Mouse (Mus musculus) cerebellum, adult 2 months (tissue): Measurements from ENCODE around the gene Orc1. TPM values are rescaled to one million over a fixed set of nuclear protein-coding genes. Genes with fewer than 3 reads are reported as not detected.

Source experiments
- DNase-seq, 2 experiments: peaks; one replicate each; pipeline ENCODE4 v3.0.0; 2021
- H3K27ac ChIP-seq: fragments of 200-500 bp; 2 replicates; pipeline ENCODE4 v1.5.1; 2012; ENCODE audit warnings: low read length, control low read depth, inconsistent platforms; ENCODE audit not compliant: insufficient read depth
- H3K27me3 ChIP-seq: fragments of 200-500 bp; 2 replicates; pipeline ENCODE4 v1.6.1; 2012; ENCODE audit warnings: inconsistent platforms, mild to moderate bottlenecking, low read length, moderate library complexity; ENCODE audit not compliant: control insufficient read depth, insufficient read depth
- H3K4me1 ChIP-seq: fragments of 200-500 bp; 2 replicates; pipeline ENCODE4 v1.6.1; 2011; ENCODE audit warnings: low read length; ENCODE audit not compliant: control insufficient read depth, insufficient read depth
- H3K4me3 ChIP-seq: fragments of 200-500 bp; replicated peaks from 2 replicates; pipeline ENCODE3; 2011; ENCODE audit warnings: mild to moderate bottlenecking, low read depth, low read length, control low read depth; ENCODE audit not compliant: insufficient read depth
- CTCF ChIP-seq: fragments of 200-500 bp; IDR thresholded peaks from 2 replicates; pipeline ENCODE4 v1.5.1; 2011; ENCODE audit warnings: low read depth, mild to moderate bottlenecking, control low read depth, low read length, moderate library complexity, borderline replicate concordance; ENCODE audit not compliant: insufficient read depth
- POLR2A ChIP-seq: fragments of 200-500 bp; IDR thresholded peaks from 2 replicates; pipeline ENCODE4 v1.6.1; 2011; ENCODE audit warnings: low read length, control low read depth, borderline replicate concordance; ENCODE audit not compliant: insufficient read depth
- WGBS: fragments of 180-500 bp; shearing (Covaris S2); methylation state at CpG from one replicate; pipeline ENCODE4 v1.1.7; 2018; 5-methylcytosine and 5-hydroxymethylcytosine counted together
- polyA plus RNA-seq: library from polyadenylated mRNA; depleted of rRNA; stranded (reverse); fragments of >200 nt; gene quantifications from 2 replicates; pipeline ENCODE4 v1.2.3, GENCODE M21; 2012; rRNA removed

Orc1 gene
- polyA plus RNA-seq, 1 experiment: 0.18 TPM

- no peak overlapping the region for H3K4me3 ChIP-seq
- no peak for DNase-seq
- H3K27me3 ChIP-seq: no peaks in the 10 kb centered on the region
- 70% methylated on average over 2 of the region's 2 CpGs for WGBS
- H3K27ac ChIP-seq: no peak overlapping the region
- H3K4me1 ChIP-seq: no peaks in the 10 kb centered on the region
- TF ChIP-seq POLR2A (no peak), CTCF (peak; percentile 21; the same call in 1 of the 2 replicates)
Observed at GRCm38 (mm10) chr4:108664407-108664806, 85.2 kb downstream of the Orc1 start.

Other genes starting within 250 kb of the Orc1 start
- 0.36 and 0.73 TPM in 2 replicates for gene Shisal2a, start 196.1 kb upstream of the Orc1 start, polyA plus RNA-seq
- gene Gpx7, start 172.5 kb upstream of the Orc1 start, polyA plus RNA-seq: 7.0 and 8.3 TPM in 2 replicates
- 76.7 and 87.0 TPM in 2 replicates for gene Tut4, start 120.0 kb upstream of the Orc1 start, polyA plus RNA-seq
- gene Prpf38a, start 87 bp upstream of the Orc1 start, polyA plus RNA-seq: 31.8 and 34.6 TPM in 2 replicates
- gene Cc2d1b, start 40.5 kb downstream of the Orc1 start, polyA plus RNA-seq: 48.1 and 50.0 TPM in 2 replicates
- 0.84 and 0.97 TPM in 2 replicates for gene 3110021N24Rik, start 140.2 kb downstream of the Orc1 start, polyA plus RNA-seq
- 37.7 and 41.2 TPM in 2 replicates for gene Zfyve9, start 201.4 kb downstream of the Orc1 start, polyA plus RNA-seq